Mouse (Mus musculus): ENCODE data around the gene Dnmt3l.

DNA sequence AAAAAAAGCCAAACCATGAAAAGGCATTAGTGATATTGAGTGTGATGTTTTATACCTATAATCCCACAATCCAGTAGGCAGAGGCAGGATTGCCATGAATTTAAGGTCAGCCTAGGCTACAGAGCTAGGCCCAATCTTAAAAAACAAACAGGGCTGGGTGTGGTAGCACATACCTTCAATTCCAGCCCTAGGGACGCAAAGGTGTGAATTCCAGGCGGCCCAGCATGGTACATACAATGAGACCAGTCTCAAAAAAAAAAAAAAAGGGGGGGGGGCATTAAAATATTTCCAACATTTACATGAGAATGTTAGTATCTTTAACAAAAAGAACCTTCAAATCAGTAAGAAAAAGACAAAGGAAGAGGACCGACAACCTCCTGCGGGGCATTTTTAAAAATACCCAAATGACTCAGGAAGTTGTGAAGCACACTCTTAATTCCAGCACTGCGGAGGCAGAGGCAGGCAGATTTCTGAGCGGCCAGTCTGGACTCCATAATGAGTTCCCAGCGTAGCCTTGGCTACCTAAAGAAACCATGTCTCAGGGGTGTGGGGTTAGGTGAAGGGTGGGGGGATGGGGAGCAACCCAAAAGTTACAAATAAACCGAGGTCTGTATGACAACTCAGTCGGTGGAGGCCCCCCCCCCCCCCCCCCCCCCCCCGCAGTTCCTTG lies 6.4 kb downstream of the Dnmt3l start:
- TF ChIP-seq CTCF (IDR thresholded peaks at IDR 0.05; ENCODE audit: borderline replicate concordance, insufficient read depth, low read depth, low read length) (no peak), POLR2A (IDR thresholded peaks at IDR 0.05; ENCODE audit: borderline replicate concordance, insufficient read depth, low read length) (no peak)
